Mouse (Mus musculus): ENCODE results near the gene Gcnt4. TPM values are rescaled to one million over a fixed set of nuclear protein-coding genes. Genes with fewer than 3 reads are reported as not detected.

The Gcnt4 gene
- polyA plus RNA-seq, 1 experiment from 2014 or later = 0.26 TPM

DNA sequence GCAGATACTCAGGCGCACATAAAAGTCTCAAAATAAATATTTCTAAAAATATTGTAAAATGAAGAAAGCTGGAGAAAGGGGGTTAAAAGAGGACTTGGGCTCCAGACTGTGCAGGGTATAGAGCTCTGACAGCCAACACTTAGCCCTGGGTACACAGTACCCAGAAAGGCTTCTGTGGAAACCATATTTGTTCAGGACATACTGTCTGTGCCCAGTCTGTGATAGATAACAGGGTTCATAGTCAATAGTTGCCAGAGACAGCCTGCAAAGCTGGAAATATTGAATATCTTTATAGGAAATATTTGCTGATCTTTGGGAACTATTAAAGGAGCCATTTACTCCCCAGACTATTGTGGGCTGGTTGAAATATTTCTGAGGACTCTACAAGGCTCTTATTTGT is 35.5 kb downstream of the Gcnt4 start:
- Histone ChIP-seq H3K4me3 (no peak overlapping the region), H3K4me1 (replicated peaks) (no peaks in the 10 kb centered on the region), H3K27ac (replicated peaks) (no peak overlapping the region), H3K4me2 (no peak overlapping the region), H3K27me3 (no peaks in the 10 kb centered on the region), H3K9me3 (no peaks in the 10 kb centered on the region), H3K36me3 (no peaks in the 10 kb centered on the region), H3K9ac (no peak overlapping the region)
- 93% methylated on average over 1 of the region's 1 CpGs for WGBS
- ATAC-seq (ENCODE audit: low FRiP score, low read depth) = no peak

DNA sequence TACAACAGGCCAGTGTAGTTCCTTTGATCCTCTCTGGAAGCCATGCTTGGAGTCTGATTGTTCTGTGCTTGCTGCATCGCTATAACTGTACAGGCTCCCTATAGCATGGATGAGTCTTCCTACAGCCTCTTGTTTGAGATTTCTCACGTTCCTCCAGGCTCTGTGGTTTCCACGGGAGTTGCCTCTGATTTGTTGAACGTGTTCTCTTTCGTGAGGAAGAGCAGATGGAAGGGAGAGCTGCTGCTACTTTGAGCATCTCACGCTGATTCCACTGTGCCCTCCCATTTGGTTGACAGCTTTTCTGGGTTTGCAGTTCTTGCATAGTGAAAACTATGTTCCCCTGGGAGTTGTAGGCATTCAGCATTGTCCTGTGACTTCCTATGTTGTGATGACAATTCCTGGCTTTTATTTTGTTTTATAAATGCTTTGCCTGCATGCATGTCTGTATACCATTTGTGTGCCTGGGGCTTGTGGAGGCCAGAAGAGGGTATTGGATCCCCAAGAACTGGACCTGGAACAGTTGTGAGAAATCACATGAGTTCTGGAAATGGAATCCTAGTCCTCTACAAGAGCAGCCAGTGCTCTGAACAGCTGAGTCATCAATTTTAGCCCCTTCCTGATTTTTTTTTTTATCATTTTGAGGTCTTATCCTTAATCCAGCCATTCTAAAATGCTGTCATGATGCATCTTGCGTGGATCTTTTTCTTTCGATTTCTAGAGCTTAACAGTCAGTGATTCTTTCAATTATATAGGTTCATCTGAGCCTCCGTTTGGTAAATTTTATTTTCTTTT is 37.1 kb downstream of the Gcnt4 start:
- no peaks in the 10 kb centered on the region for H3K27me3 ChIP-seq
- H3K9me3 ChIP-seq = no peaks in the 10 kb centered on the region
- 81% methylated on average over 9 of the region's 9 CpGs for WGBS
- no peaks in the 10 kb centered on the region for H3K4me1 ChIP-seq (replicated peaks)
- ATAC-seq (ENCODE audit: low FRiP score, low read depth) = no peak
- H3K36me3 ChIP-seq = no peaks in the 10 kb centered on the region
- H3K4me2 ChIP-seq = no peak overlapping the region
- no peak overlapping the region for H3K27ac ChIP-seq (replicated peaks)
- H3K4me3 ChIP-seq = no peak overlapping the region
- H3K9ac ChIP-seq = no peak overlapping the region

DNA sequence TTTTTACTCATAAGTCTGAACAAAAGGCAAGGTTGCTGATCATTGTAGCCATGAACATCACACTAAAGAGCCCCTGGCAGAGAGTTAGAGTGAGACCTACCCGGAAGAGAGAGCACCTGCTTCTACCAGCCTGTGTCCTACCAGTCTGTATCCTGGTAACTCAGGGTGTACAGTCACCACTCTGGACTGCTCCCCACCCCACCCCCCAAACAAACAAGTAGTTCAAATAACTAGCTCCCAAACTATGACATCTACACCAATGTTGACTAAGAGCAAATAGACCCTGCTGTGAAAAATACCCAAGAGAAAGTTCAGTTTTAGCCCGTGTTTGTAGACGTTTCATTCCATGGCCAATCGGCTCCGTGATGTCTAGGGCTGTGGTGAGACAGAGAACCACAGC is 38.3 kb downstream of the Gcnt4 start:
- Histone ChIP-seq H3K9ac (no peak overlapping the region), H3K9me3 (no peaks in the 10 kb centered on the region), H3K4me2 (no peak overlapping the region), H3K4me1 (replicated peaks) (no peaks in the 10 kb centered on the region), H3K27ac (replicated peaks) (no peak overlapping the region), H3K36me3 (no peaks in the 10 kb centered on the region), H3K27me3 (no peaks in the 10 kb centered on the region), H3K4me3 (no peak overlapping the region)
- no peak for ATAC-seq (ENCODE audit: low FRiP score, low read depth)
- 89% methylated on average over 5 of the region's 5 CpGs for WGBS

DNA sequence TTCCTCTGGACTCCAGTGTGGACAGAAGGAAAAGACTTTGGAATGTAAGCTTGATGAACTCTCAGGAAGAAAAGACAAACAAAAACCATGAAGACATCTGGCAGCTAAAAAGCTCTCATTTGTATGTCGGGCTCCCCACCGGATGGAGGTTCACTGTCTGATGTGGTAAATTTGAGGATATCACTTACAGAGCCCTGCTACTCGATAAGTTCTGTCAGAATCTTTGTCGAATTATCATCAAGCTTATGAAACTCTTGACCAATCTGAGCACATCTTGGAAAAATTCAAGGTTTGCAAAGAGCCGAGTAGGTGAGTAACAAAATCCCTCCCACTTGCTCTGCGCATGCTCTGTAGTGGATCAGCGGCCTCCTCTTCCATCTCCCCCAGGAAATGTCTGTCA is 40.5 kb downstream of the Gcnt4 start:
- H3K4me1 ChIP-seq (replicated peaks) = no peaks in the 10 kb centered on the region
- no peaks in the 10 kb centered on the region for H3K27me3 ChIP-seq
- no peak overlapping the region for H3K9ac ChIP-seq
- no peak for ATAC-seq (ENCODE audit: low FRiP score, low read depth)
- H3K27ac ChIP-seq (replicated peaks) = no peak overlapping the region
- H3K4me2 ChIP-seq = no peak overlapping the region
- H3K36me3 ChIP-seq = no peaks in the 10 kb centered on the region
- no peaks in the 10 kb centered on the region for H3K9me3 ChIP-seq
- H3K4me3 ChIP-seq = no peak overlapping the region
- 92% methylated on average over 7 of the region's 7 CpGs for WGBS

DNA sequence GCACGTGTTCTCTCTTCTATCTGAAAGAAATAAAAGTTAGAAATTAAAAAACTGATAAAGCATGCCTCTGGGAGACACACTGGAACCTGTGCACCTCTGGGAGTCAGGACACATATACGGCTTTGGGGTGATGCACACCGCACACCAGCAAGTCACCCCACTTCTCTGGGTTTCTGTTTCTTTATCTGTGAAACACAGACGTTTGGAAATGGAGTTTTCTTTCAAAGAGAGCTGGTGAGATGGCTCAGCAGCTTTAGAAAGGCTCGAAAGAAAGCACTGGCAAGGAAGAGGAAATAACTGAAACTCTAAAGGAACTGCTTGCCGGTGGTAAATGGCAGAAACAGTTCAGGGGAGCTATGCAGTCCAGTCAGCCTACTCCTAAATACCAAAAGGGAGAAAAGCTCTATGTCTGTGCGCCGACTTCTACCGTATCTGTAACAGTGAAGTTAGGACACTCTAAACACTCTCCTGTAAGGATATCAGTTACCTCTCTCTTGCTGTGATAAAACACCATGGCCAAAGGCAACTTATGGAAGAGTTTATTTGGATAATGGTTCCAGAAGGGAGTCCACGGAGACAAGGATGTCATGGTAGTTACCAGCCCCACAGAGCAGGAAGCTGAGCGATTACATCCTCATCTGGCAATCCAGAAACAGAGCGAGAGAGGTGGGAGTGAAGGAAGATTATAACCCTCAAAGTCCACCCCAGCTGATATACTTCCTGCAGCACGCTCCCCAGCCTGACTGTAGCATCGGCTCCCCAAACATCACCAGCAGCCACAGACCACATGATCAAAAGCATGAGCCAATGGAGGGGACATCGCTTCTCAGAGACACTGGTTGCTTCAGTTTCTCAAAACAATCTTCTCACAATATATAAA is 42.0 kb downstream of the Gcnt4 start:
- H3K4me1 ChIP-seq (replicated peaks) = no peaks in the 10 kb centered on the region
- no peak overlapping the region for H3K4me2 ChIP-seq
- H3K27ac ChIP-seq (replicated peaks) = no peak overlapping the region
- H3K27me3 ChIP-seq = no peaks in the 10 kb centered on the region
- 81% methylated on average over 15 of the region's 15 CpGs for WGBS
- no peaks in the 10 kb centered on the region for H3K9me3 ChIP-seq
- no peak for ATAC-seq (ENCODE audit: low FRiP score, low read depth)
- H3K9ac ChIP-seq = no peak overlapping the region
- no peak overlapping the region for H3K4me3 ChIP-seq
- no peaks in the 10 kb centered on the region for H3K36me3 ChIP-seq

DNA sequence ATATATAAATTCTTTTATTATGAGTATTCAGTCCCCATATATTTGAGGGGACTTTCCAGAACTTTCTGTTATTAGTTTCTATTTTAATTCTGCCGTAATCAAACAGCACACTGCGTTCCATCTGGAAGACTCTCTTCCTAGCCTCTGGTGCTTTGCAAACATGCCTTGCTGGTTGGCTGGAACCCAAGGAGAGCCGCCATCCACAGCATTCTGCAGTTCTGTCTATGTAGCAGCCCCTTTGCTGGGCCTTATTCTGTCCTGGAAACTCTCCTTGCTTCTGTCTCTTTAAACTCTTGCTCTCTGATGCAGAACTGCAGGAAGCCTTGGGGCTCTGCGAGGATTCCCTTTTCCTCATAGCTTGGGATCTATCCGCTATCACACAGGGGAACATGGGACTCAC is 42.6 kb downstream of the Gcnt4 start:
- Histone ChIP-seq H3K4me2 (no peak overlapping the region), H3K27me3 (no peaks in the 10 kb centered on the region), H3K9ac (no peak overlapping the region), H3K9me3 (no peaks in the 10 kb centered on the region), H3K27ac (replicated peaks) (no peak overlapping the region), H3K36me3 (no peaks in the 10 kb centered on the region), H3K4me1 (replicated peaks) (no peaks in the 10 kb centered on the region), H3K4me3 (no peak overlapping the region)
- WGBS = 85% methylated on average over 5 of the region's 5 CpGs
- no peak for ATAC-seq (ENCODE audit: low FRiP score, low read depth)

DNA sequence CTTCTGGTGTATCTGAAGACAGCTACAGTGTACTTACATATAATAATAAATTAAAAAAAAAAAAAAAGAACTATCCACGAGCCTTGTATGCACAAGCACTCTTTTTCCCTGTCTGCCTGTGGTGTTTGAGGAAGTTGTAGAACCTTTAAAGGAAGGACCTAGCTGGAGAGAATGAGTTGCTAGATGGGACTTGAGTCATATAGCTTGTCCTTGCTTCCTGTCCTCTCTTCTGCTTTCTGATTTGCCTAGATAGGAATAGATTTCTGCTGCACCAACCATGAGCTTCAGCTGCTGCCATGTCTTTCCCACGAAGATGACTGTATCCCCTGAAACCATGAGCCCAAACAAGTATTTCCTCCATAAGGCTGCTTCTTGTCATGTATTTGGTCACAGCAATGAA is 43.3 kb downstream of the Gcnt4 start:
- Histone ChIP-seq H3K4me3 (no peak overlapping the region), H3K4me2 (no peak overlapping the region), H3K9me3 (no peaks in the 10 kb centered on the region), H3K27me3 (no peaks in the 10 kb centered on the region), H3K4me1 (replicated peaks) (no peaks in the 10 kb centered on the region), H3K27ac (replicated peaks) (no peak overlapping the region), H3K9ac (no peak overlapping the region), H3K36me3 (no peaks in the 10 kb centered on the region)
- no peak for ATAC-seq (ENCODE audit: low FRiP score, low read depth)
- 88% methylated on average over 2 of the region's 2 CpGs for WGBS

DNA sequence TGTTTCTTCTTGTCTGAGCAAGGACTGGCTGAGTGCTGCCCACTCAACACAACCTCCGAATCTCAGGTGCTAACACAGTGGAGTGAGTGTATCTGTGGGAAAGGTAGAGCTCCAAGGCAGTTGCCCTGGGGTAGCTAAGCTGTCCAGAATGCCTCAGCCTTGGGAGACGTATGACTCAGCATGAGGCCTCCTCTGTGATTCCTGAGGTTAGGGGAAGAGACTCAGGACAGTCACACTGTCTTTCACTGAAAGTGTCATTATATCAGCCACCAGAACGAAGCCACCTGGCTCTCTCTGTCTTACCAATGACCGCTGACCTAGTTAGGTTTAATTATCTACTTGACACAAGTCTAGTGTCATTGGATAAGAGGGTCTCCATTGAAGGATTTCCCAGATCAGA is 46.6 kb downstream of the Gcnt4 start:
- 83% methylated on average over 4 of the region's 4 CpGs for WGBS
- H3K27ac ChIP-seq (replicated peaks) = no peak overlapping the region
- H3K4me3 ChIP-seq = no peak overlapping the region

DNA sequence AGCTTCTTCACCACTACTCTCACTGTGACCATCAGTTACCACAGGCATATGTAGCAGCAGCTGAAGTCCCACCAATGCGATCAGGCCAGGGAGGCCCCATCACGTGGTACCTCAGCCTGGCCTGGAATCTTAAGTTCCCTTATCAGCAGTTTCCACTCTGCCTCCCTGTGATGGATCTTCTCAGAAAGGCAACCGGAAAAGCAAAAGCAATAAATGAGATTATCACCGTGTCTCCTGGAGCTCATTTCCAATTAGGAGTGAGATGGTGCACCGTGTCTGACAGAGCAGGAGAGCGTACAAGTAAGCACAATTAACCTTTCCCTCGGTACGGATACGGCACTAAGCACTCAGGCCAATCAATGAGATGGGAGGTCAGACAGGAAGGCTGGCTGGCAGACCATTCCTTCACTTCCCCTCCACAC is 47.4 kb downstream of the Gcnt4 start:
- no peaks in the 10 kb centered on the region for H3K9me3 ChIP-seq
- H3K27me3 ChIP-seq = no peaks in the 10 kb centered on the region
- no peak overlapping the region for H3K9ac ChIP-seq
- no peak overlapping the region for H3K27ac ChIP-seq (replicated peaks)
- peak; percentile 71; the same call in 1 of the 2 replicates for ATAC-seq (ENCODE audit: low FRiP score, low read depth)
- WGBS = 76% methylated on average over 9 of the region's 9 CpGs
- H3K4me1 ChIP-seq (replicated peaks) = no peaks in the 10 kb centered on the region
- no peak overlapping the region for H3K4me2 ChIP-seq
- H3K4me3 ChIP-seq = no peak overlapping the region
- H3K36me3 ChIP-seq = no peaks in the 10 kb centered on the region

More for the DNA sequence above, 46.6 kb downstream of the Gcnt4 start:
- Histone ChIP-seq H3K4me1 (replicated peaks) (no peaks in the 10 kb centered on the region), H3K4me2 (no peak overlapping the region), H3K27me3 (no peaks in the 10 kb centered on the region), H3K9me3 (no peaks in the 10 kb centered on the region), H3K36me3 (no peaks in the 10 kb centered on the region), H3K9ac (no peak overlapping the region)
- no peak for ATAC-seq (ENCODE audit: low FRiP score, low read depth)

DNA sequence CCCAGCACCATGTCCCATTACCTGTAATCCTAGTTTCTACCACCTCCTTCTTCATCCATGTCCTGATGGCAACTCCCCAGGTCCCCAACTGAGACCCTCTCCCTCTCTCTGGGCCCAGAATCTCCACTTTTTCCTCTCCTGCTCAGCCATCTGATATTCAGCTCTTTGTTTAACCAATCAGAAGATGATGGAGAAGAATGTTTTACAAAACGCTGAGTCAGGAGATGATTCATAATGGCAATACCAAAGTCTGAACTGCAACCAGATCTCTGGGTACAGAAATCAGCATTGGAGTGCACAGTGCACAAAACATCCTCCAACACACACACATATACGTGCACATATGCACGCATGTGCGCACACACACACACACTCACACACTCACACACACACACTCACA is 48.8 kb downstream of the Gcnt4 start:
- no peak overlapping the region for H3K4me2 ChIP-seq
- no peaks in the 10 kb centered on the region for H3K4me1 ChIP-seq (replicated peaks)
- no peaks in the 10 kb centered on the region for H3K36me3 ChIP-seq
- no peak overlapping the region for H3K27ac ChIP-seq (replicated peaks)
- H3K4me3 ChIP-seq = no peak overlapping the region
- no peak for ATAC-seq (ENCODE audit: low FRiP score, low read depth)
- 92% methylated on average over 4 of the region's 4 CpGs for WGBS
- no peaks in the 10 kb centered on the region for H3K9me3 ChIP-seq
- H3K27me3 ChIP-seq = no peaks in the 10 kb centered on the region
- H3K9ac ChIP-seq = no peak overlapping the region

DNA sequence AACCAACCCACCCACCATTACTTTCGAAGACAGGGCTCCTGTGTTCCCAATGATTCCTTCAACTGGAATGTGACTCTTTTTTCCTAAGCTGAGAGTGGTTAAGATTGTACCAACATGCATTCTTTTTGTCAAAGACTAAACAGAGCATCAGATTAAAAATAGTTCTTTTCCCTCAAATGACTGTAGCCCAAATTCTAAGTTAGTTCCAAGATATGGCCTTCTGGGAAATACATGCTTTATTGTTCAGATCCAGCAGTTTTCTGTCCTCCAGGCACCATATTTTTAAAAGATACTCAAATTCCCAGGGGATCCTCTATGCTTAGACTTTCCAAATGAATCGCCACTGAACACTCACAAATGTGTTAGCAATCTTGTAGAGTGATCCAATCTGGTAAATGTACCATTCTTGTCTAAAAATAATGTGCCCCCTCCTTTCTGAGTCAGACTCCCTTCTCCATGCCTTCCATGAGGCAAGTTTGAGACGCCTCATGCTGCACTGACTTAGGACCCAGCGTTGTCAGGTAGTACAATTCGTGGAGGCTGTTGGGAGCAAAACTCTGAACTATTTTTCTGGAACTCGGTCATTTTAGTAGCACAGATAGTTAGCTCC is 52.6 kb downstream of the Gcnt4 start:
- Histone ChIP-seq H3K36me3 (no peaks in the 10 kb centered on the region), H3K27ac (replicated peaks) (no peak overlapping the region), H3K9ac (no peak overlapping the region), H3K9me3 (no peaks in the 10 kb centered on the region), H3K4me3 (no peak overlapping the region), H3K4me1 (replicated peaks) (no peaks in the 10 kb centered on the region), H3K27me3 (no peaks in the 10 kb centered on the region), H3K4me2 (no peak overlapping the region)
- no peak for ATAC-seq (ENCODE audit: low FRiP score, low read depth)
- 91% methylated on average over 6 of the region's 6 CpGs for WGBS

DNA sequence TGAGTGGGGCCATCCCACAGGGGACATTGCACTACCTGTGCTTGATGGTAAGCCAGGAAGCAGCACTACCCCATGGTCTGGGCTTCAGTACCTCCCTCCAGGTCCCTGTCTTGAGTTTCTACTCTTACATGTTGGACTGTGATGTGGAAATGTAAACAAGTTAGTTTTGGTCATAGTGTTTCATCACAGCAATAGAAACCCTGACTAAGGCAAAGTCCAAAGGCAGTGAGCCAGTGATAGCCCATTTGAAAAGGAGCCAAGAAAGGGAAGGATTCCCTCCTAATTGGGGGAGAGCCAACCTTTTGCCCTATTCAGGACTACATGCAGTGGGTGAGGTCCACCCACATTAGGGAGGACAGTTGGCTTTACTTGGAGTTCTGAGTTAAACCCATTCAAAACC is 56.1 kb downstream of the Gcnt4 start:
- Histone ChIP-seq H3K36me3 (no peaks in the 10 kb centered on the region), H3K4me3 (no peak overlapping the region), H3K4me1 (replicated peaks) (peaks cover 5% of the 10 kb centered on the region; the same call in 1 of the 2 replicates), H3K9me3 (no peaks in the 10 kb centered on the region), H3K27ac (replicated peaks) (no peak overlapping the region), H3K27me3 (no peaks in the 10 kb centered on the region), H3K4me2 (no peak overlapping the region), H3K9ac (no peak overlapping the region)
- ATAC-seq (ENCODE audit: low FRiP score, low read depth) = no peak
